Mouse (Mus musculus) thymus, adult 2 months (tissue): Measurements from ENCODE around the gene Stambpl1.

ENCODE experiments used
- CTCF ChIP-seq: fragments of 200-500 bp; IDR thresholded peaks from 2 replicates; pipeline ENCODE4 v1.5.1; 2012; ENCODE audit warnings: mild to moderate bottlenecking, control low read depth, low read length, moderate library complexity, borderline replicate concordance; ENCODE audit not compliant: control insufficient read depth, poor library complexity, insufficient read depth; ENCODE audit errors: extremely low read depth
- POLR2A ChIP-seq: fragments of 200-500 bp; IDR thresholded peaks from 2 replicates; pipeline ENCODE4 v1.6.1; 2012; ENCODE audit warnings: mild to moderate bottlenecking, low read length, control low read depth, moderate library complexity; ENCODE audit not compliant: control insufficient read depth, poor library complexity, insufficient read depth; ENCODE audit errors: extremely low read depth

DNA sequence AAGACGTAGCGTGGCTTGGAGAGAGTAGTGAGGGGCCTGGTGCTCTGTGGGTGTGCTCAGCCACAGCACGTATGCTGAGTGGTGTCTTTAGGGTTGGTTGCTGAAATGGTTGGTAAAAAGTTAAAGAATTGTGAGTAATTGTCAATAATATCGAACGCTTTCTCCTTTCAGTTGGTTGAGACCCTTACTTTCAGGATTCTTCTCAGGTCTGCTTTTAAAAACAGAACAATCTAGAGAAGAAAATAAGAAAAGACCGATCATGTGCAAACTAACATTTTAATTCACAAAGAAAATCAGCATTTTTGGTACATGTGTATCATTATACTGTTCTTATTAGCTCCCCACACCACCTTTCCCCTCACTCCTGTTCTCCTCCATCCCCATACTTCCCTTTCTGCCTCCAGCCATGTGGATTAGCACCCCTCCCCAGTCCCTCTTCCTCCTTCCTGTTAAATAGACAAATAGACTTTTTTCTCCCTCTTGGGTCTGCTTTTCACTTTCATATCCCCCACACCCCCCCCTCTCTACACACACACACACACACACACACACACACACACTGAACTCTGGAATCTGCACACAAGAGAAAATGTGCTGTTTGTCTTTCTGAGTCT, 2.2 kb downstream of the Stambpl1 start:
- TF ChIP-seq CTCF: no peak
- TF ChIP-seq POLR2A: no peak
